Mouse (Mus musculus) gastrocnemius, adult 2 months (tissue): ENCODE measurements around the gene Ndufv3. TPM values are rescaled to one million over a fixed set of nuclear protein-coding genes. Genes with fewer than 3 reads are reported as not detected.

ENCODE experiments used
- DNase-seq: peaks from one replicate; pipeline ENCODE4 v3.0.0; 2022
- H3K27ac ChIP-seq: fragments of 200-600 bp; 2 replicates; pipeline ENCODE4 v1.8.1; 2022; ENCODE audit warnings: mild to moderate bottlenecking
- H3K4me3 ChIP-seq: fragments of 200-600 bp; 2 replicates; pipeline ENCODE4 v1.8.1; 2022; ENCODE audit warnings: mild to moderate bottlenecking, moderate library complexity
- CTCF ChIP-seq: fragments of 200-600 bp; IDR thresholded peaks from 2 replicates; pipeline ENCODE4 v1.8.1; 2022; ENCODE audit warnings: antibody characterized with exemption, mild to moderate bottlenecking, moderate library complexity
- intact Hi-C: fragments of 180-260 bp; cut with DNase I; formaldehyde crosslinking; loops from one replicate; pipeline ENCODE4 v1.15.1; 2025
- long read RNA-seq, 2 experiments: library from polyadenylated mRNA; stranded (forward); transcript quantifications; one replicate each; pipeline ENCODE4 v2.0.0; 2021
- total RNA-seq, 2 experiments: library from RNA; stranded (reverse); gene quantifications; 2 replicates each; pipeline ENCODE4 v1.2.3; 2021

Gene Ndufv3
- 100 to 1,000 TPM; 451 to 524 TPM for total RNA-seq
- long read RNA-seq, experiment 1, transcript Ndufv3-201 (4 exons, 1,582 nt), result minor isoform, 26 of 462 reads
- long read RNA-seq, experiment 1, transcript Ndufv3-202 (3 exons, 493 nt), result major isoform, 429 of 462 reads
- long read RNA-seq, experiment 1, partial matches to known transcripts, result 5 of 462 reads
- long read RNA-seq, experiment 1, other reads (novel, unspliced or antisense), result 2 of 462 reads
- long read RNA-seq, experiment 2, transcript Ndufv3-201 (4 exons, 1,582 nt), result minor isoform, 16 of 541 reads
- long read RNA-seq, experiment 2, transcript Ndufv3-202 (3 exons, 493 nt), result major isoform, 520 of 541 reads
- long read RNA-seq, experiment 2, partial matches to known transcripts, result 1 of 541 reads
- long read RNA-seq, experiment 2, other reads (novel, unspliced or antisense), result 4 of 541 reads

DNA sequence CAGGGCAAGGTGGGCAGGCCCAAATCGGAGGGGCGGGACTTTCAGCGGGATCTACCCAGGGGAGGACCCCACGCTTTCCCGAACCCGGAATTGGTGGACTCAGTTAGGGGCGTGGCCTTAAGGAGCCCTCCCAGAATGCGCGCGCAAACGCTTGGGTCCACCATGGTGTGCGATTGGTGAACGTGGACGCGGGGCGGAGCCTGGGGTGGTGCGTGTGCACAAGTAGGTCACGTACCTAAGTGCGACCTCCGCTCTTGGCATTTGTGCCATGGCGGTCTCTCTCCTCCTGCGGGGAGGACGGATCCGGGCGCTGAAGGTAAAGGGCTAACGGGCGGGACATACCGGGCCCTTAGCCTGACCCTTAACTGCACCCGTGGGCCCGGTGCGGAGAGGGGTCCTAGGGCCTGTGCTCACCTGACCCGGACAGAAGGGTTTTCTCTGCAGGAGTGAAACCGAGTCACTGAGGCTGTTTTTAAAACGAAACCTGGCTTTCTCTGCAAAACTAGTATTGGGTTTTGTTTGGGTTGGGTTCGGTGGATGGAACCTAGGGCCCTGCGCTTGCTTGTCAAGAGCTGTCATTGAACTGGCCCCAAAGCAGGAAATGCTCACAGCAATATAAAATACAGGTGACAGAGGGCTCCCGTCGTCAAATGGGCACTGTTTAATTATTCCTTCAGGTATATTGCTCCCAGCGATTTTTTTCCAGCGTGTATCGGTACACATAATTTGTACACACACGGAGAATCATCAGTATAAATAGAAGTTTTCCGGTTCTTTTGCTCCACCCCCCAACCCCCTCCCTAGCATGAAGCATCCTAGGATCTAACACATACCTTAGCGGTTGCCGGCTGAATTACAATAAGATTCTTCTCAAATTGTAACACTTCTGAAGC, at the start of gene Ndufv3, which contains the start of gene Wdr4:
Gene Ndufv3, plus strand, starts transcription at position 170 of the 893 bp plus-strand sequence.
Gene Wdr4, minus strand, starts transcription at position 35 of the 893 bp plus-strand sequence.
- no peak for TF ChIP-seq CTCF
- intact Hi-C loops, result loop anchor here (2.0 kb wide), 1 partner anchor 45 kb away; the partner anchor contains the start of gene Pknox1
- H3K27ac ChIP-seq, result peak within 1 kb of the TSS; percentile 97
- peak; percentile 100 for DNase-seq
- H3K4me3 ChIP-seq, result peak within 1 kb of the TSS; percentile 89

DNA sequence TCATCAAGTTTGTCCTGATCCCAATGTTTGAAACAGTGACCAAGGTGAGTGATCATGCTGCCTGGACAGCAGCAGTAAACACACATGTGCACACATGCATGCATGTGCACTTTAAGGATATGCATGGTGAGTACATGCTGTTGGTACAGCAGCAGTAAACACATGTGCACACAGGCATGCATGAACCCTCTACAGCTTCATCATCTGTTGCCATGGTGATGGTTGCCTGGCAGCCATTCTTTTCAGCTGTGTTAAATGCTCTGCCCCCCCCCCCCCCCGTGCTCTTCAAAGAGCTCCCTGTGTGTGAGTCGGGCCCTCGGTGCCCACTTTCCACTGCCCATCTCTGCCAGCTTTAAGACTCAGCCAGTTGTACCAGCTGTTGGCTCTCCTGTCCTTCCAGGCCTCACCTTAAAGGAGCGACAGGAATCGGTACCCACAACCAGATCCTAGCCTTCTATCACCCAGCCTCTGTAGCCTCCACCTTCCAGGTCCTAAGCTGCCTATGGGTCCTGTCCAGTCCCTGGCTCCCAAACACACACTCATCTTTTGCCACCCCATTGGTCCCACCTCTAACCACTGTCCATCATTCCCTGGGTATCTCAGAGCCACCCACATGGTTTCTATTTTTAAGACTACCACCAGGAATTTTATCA, 49.0 kb upstream of the Ndufv3 start:
- no peak for TF ChIP-seq CTCF
- Histone ChIP-seq H3K27ac (no peak overlapping the region), H3K4me3 (no peak overlapping the region)
- intact Hi-C loops, result no loop called here
- no peak for DNase-seq

DNA sequence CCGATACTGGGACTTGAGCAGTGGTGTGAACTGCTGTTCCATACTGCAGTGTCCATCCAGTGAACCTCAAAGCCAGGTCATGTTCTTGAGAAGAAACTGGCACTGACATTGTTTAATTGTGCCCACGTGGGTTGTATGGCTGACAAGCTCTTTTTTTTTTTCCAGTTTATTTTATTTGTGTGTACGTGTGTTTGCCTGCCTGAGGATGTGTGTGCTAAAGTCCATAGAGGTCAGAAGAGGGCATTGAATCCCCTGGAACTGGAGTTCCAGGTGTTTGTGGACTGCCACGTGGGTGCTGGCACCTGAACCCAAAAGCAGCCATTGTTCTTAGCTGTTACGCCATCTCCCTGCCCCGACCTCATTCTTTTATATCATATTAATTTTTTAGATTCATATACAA, 45.5 kb upstream of the Ndufv3 start:
- DNase-seq, result no peak
- no peak for TF ChIP-seq CTCF
- Histone ChIP-seq H3K27ac (no peak overlapping the region), H3K4me3 (no peak overlapping the region)
- intact Hi-C loops, result no loop called here

DNA sequence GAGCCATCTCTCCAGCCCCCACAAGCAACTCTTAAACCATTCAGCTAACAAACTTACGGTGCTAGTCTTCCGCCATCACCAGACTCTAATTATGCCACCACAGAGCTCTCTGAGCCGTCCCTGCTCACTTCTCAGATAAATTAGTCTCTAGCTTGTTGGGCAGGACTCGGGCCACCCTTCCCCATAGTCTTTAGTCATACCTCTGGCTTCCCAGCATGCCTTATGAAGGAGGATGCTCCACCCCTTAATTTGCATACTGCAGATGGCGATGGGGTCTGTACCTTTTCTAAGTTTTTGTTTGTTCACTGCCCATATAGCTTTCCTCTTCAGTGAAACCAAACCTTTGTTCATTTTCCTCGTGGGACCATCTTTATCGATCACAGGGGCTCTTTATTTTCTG, 41.3 kb upstream of the Ndufv3 start:
- no peak for DNase-seq
- no peak overlapping the region for H3K27ac ChIP-seq
- TF ChIP-seq CTCF, result no peak
- intact Hi-C loops, result no loop called here
- H3K4me3 ChIP-seq, result no peak overlapping the region

DNA sequence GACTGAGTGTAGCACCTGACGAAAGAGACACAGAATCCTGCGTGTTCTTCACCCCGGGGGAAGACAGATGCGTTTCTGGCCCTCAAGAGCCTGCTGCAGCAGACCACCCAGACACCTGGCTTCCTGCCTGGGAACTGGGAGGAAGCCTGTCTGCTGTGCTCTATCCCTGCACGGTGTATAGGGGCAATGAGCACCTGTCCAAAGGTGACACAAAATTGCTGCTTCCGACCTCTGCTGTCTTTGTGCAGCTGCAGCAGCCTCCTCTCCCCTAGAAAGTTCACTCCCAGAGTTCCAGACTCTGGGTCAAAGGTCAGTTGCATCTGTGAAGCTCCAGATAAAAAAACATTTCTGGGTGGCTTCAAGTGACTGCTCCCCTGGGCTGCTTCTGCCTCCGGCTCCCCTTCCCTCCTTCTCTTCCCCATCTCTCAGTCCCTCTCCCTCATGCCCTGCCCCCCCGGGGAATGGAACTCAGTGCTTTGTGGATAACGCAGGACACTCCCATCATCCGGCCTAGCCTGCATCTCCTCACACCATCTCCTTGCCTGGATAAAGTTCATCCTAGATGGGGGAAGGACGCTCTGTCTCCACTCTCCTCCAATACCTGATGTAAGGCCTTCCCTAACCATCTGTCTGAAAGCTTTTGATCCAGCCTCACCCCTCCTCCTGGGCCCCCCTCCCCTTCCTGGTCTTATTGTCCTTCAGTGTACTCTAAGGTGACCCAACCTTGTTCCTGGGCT, 40.6 kb upstream of the Ndufv3 start:
- no peak for TF ChIP-seq CTCF
- intact Hi-C loops, result no loop called here
- H3K27ac ChIP-seq, result no peak overlapping the region
- no peak overlapping the region for H3K4me3 ChIP-seq
- no peak for DNase-seq

DNA sequence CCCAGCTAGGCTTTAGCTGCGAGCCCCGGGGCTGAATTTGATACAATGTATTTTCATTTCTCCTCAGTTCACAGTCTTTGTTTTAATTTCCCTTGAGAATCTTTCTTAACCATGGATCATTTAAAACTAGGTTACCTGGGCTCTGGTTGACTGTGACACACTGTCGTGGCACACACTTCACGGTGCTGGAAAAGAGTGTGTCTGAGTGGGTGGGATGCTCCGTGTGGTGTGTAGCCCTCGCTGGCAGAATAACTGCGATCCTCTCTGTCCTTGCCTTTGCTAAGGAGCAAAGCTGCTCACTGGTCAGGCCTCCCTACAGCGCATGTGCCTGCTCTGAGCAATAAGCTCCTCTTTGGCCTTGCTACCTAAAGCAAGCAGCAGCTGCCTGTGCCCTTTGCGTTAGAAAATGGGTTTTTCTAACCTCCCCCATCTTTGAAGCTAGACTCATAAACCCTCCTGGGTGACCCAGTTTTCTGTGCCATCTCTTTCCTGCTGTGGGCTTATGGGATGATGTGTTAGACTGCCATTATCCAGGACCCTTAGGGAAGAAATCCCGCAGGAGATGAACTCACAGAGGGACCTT, 33.2 kb upstream of the Ndufv3 start:
- DNase-seq, result no peak
- Histone ChIP-seq H3K27ac (no peak overlapping the region), H3K4me3 (no peak overlapping the region)
- intact Hi-C loops, result no loop called here
- TF ChIP-seq CTCF, result no peak

DNA sequence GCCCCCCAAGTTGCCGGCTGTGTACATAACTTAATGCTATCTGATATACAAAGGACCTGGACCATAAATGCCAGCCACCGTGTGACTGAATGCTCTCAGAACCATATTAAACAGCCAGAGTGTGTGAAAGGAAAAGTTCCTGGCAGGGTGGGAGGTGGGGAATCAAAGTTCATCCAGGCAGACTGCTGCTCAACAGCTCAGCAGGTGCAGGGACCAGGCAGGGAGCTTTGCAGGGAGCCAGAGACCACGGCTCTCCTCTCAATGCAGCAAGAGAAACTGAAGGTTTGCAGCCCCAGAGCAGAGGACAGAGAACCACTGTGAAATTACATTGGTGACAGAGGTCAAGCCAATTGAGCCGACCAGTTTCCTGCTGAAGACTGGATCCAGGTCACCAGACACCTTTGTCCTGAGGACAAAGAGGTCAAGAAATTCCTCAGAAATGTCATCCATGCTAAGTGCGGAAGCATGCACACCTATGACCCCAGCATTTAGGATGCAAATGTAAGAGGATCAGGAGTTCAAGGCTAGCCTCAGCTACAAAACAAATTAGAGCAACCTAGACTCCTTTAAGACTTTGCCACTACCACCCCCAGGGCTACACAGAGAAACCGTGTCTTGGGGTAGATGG, 32.4 kb upstream of the Ndufv3 start:
- no peak for TF ChIP-seq CTCF
- H3K27ac ChIP-seq, result no peak overlapping the region
- DNase-seq, result no peak
- intact Hi-C loops, result no loop called here
- H3K4me3 ChIP-seq, result no peak overlapping the region

DNA sequence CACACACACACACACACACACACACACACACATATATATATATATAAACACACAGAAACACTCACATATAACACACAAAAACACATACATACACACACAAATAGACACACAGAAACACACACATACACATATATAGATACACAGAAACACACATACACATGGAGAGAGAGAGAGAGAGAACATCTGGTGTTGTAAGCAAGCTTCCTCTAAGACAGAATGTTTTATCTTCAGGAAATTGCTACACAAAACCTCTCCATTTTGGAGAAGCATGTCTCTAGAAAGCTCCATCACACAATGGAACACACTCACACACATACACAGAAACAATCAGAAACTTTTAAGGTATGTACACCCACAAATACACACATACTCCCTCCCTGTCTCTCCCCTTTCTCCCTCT, 28.6 kb upstream of the Ndufv3 start:
- Histone ChIP-seq H3K4me3 (no peak overlapping the region), H3K27ac (no peak overlapping the region)
- no peak for TF ChIP-seq CTCF
- intact Hi-C loops, result loop anchor here (5.0 kb wide), 1 partner anchor 234 kb away; no protein-coding TSS in a partner anchor
- no peak for DNase-seq

DNA sequence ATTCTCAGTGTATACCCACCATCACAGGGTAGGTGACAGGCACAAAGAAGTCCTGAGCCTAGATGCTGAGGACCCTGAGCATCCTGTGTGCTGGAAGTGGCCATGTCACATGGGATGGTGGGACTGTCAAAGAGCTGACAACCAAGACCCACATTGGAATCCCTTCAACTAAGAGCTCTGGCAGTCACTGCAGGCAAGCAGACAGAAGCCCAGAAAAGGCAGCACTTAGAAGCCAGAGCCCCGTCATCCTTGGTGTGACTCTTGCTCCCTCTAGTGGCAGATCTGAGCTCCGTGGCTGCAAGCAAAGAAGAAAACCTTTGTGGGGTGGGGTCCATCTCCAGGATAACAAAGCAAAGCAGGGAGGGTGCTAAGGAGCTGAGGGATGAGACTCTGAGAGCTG, 27.5 kb upstream of the Ndufv3 start:
- intact Hi-C loops, result loop anchor here (1.0 to 5.0 kb wide), 3 partner anchors 114 to 235 kb away; no protein-coding TSS in a partner anchor
- TF ChIP-seq CTCF, result no peak; the same call in 1 of the 2 replicates
- H3K27ac ChIP-seq, result no peak overlapping the region
- DNase-seq, result peak; percentile 79
- no peak overlapping the region for H3K4me3 ChIP-seq

DNA sequence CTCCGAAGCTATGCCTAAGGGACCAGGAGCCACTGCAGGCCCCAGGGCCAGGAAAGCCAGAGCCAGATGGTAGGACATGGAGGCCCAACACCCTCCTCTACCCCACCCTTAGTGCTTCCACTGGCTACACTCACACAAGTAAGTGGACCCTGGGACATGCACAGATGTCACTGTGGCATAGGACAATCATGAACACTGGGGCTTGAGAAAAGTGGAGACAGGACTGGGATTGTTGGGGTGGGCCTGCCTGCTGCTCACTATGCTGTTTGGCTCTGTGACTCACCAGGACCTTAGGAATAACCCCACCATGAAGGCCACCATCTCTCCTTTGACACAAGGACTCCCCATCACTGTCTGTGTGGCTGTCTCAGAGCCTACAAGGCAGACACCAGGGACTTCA, 24.9 kb upstream of the Ndufv3 start:
- Histone ChIP-seq H3K27ac (no peak overlapping the region), H3K4me3 (no peak overlapping the region)
- intact Hi-C loops, result loop anchor here (5.0 kb wide), 1 partner anchor 238 kb away; no protein-coding TSS in a partner anchor
- no peak for DNase-seq
- TF ChIP-seq CTCF, result no peak

DNA sequence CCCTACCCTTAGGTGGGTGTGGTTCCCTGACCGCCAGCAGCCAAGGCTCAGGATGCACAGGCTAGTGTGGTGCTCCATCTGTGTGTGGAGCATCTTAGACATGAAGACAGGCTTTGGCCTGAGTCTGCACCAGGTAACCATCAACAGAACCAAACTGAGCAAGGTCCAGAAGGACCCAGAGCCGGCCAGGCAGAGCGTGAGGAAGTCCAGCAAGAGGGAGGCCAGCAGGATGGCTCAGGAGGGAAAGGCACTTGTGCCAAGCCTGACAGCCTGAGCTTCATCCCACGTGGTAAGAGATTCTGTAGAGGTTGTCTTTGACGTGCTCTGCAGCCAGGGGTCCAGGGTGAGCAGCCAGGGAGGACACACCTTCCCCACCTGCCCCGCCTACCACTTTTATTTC, 22.2 kb upstream of the Ndufv3 start:
- no peak for DNase-seq
- intact Hi-C loops, result no loop called here
- Histone ChIP-seq H3K4me3 (no peak overlapping the region), H3K27ac (no peak overlapping the region)
- no peak for TF ChIP-seq CTCF
